Mouse (Mus musculus) erythroblast, embryonic 14.5 days (primary cell): ENCODE measurements around the gene Pde4d. TPM values are rescaled to one million over a fixed set of nuclear protein-coding genes. Genes with fewer than 3 reads are reported as not detected.

Source experiments
- H3K27me3 ChIP-seq: 2 replicates; pipeline ENCODE4 v1.6.1; 2012; ENCODE audit warnings: inconsistent platforms; ENCODE audit not compliant: control insufficient read depth
- H3K36me3 ChIP-seq: 2 replicates; pipeline ENCODE4 v1.6.1; 2012; ENCODE audit warnings: mild to moderate bottlenecking, inconsistent platforms; ENCODE audit not compliant: control insufficient read depth
- H3K4me1 ChIP-seq: 2 replicates; pipeline ENCODE4 v1.6.1; 2012; ENCODE audit warnings: inconsistent platforms; ENCODE audit not compliant: control insufficient read depth
- H3K4me3 ChIP-seq: replicated peaks from 2 replicates; pipeline ENCODE3; 2012; ENCODE audit warnings: moderate library complexity, mild to moderate bottlenecking, inconsistent platforms
- H3K9me3 ChIP-seq: 2 replicates; pipeline ENCODE4 v1.6.1; 2012; ENCODE audit warnings: low read length, inconsistent platforms, mixed read lengths; ENCODE audit not compliant: control insufficient read depth
- GATA1 ChIP-seq: IDR thresholded peaks from 2 replicates; pipeline ENCODE4 v1.6.1; 2012; ENCODE audit warnings: low read length, inconsistent platforms, mixed read lengths
- TAL1 ChIP-seq: IDR thresholded peaks from 3 replicates; pipeline ENCODE4 v1.6.1; 2012; ENCODE audit warnings: low read length, inconsistent platforms, mixed read lengths
- polyA plus RNA-seq: library from polyadenylated mRNA; stranded (reverse); fragments of >175 nt; gene quantifications from 2 replicates; pipeline ENCODE4 v1.2.3, GENCODE M21; 2012

Pde4d gene
- polyA plus RNA-seq, 1 experiment, result 0.23 TPM

DNA sequence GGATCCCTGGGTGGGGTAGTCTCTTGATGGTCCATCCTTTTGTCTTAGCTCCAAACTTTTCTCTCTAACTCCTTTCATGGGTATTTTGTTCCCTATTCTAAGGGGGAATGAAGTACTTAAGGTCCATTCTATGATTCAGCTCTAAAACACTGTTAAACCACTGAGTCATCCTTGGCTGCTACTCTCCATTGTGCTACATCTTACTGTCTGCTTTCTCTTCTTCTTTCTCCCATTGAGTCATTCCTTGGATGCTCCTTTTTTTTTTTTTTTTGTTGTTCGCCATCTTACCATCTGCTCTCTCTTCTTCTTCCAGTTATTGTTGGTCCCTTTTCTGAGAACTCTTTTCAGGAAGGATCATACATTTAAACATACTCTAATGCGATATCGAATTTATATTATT lies 30.7 kb downstream of the Pde4d start:
- no peaks in the 10 kb centered on the region for H3K9me3 ChIP-seq
- no peaks in the 10 kb centered on the region for H3K4me1 ChIP-seq
- no peaks in the 10 kb centered on the region for H3K36me3 ChIP-seq
- TF ChIP-seq TAL1, result no peak
- no peak for TF ChIP-seq GATA1
- no peaks in the 10 kb centered on the region for H3K27me3 ChIP-seq
- no peak overlapping the region for H3K4me3 ChIP-seq

GRCm38 (mm10) chr13:108485036-108485435 lies 35.3 kb downstream of the Pde4d start:
- TF ChIP-seq GATA1 (no peak), TAL1 (no peak)
- Histone ChIP-seq H3K4me1 (no peaks in the 10 kb centered on the region), H3K36me3 (no peaks in the 10 kb centered on the region), H3K27me3 (no peaks in the 10 kb centered on the region), H3K9me3 (no peaks in the 10 kb centered on the region), H3K4me3 (no peak overlapping the region)

GRCm38 (mm10) chr13:108487066-108487465 lies 37.3 kb downstream of the Pde4d start:
- TF ChIP-seq TAL1, result no peak
- TF ChIP-seq GATA1, result no peak
- Histone ChIP-seq H3K4me3 (no peak overlapping the region), H3K4me1 (no peaks in the 10 kb centered on the region), H3K27me3 (no peaks in the 10 kb centered on the region), H3K36me3 (no peaks in the 10 kb centered on the region), H3K9me3 (no peaks in the 10 kb centered on the region)

DNA sequence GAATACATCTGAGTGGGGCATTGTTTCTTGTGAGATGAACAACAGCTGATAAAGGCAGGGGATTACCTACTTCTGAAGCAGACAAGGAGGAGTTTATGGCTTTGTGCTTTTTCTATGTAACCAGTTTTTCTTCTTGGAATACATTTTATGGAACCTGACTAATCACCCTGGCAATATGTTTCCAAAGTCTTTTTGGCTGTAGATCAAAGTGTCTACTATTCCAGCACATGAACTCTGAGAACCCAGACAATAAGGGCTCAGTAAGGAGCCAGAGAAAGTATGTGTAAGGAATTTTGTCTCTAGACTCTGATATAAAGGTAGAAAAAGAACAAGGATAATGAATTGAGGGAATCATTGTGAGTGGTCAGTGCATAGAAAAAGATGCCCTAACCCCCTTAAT lies 40.1 kb downstream of the Pde4d start:
- H3K4me3 ChIP-seq, result no peak overlapping the region
- TF ChIP-seq GATA1, result no peak
- TF ChIP-seq TAL1, result no peak

GRCm38 (mm10) chr13:108490872-108491271 lies 41.1 kb downstream of the Pde4d start:
- H3K4me1 ChIP-seq, result no peaks in the 10 kb centered on the region
- no peaks in the 10 kb centered on the region for H3K9me3 ChIP-seq
- TF ChIP-seq TAL1, result no peak
- TF ChIP-seq GATA1, result no peak
- H3K36me3 ChIP-seq, result no peaks in the 10 kb centered on the region
- no peak overlapping the region for H3K4me3 ChIP-seq
- no peaks in the 10 kb centered on the region for H3K27me3 ChIP-seq

More for the DNA sequence above, 40.1 kb downstream of the Pde4d start:
- H3K27me3 ChIP-seq, result no peaks in the 10 kb centered on the region
- no peaks in the 10 kb centered on the region for H3K4me1 ChIP-seq
- no peaks in the 10 kb centered on the region for H3K36me3 ChIP-seq
- H3K9me3 ChIP-seq, result no peaks in the 10 kb centered on the region

GRCm38 (mm10) chr13:108492886-108493285 lies 43.1 kb downstream of the Pde4d start:
- Histone ChIP-seq H3K27me3 (peaks cover 2% of the 10 kb centered on the region; the same call in 1 of the 2 replicates), H3K4me1 (no peaks in the 10 kb centered on the region), H3K9me3 (no peaks in the 10 kb centered on the region), H3K4me3 (no peak overlapping the region), H3K36me3 (no peaks in the 10 kb centered on the region)
- TF ChIP-seq GATA1 (no peak), TAL1 (no peak)

- TF ChIP-seq TAL1 (no peak), GATA1 (no peak)
- Histone ChIP-seq H3K27me3 (peaks cover 6% of the 10 kb centered on the region), H3K4me3 (no peak overlapping the region), H3K9me3 (no peaks in the 10 kb centered on the region), H3K36me3 (no peaks in the 10 kb centered on the region), H3K4me1 (no peaks in the 10 kb centered on the region)
Measured at GRCm38 (mm10) chr13:108494365-108494764, 44.6 kb downstream of the Pde4d start.

- peaks cover 6% of the 10 kb centered on the region for H3K27me3 ChIP-seq
- TF ChIP-seq TAL1 (no peak), GATA1 (no peak)
- H3K36me3 ChIP-seq, result no peaks in the 10 kb centered on the region
Measured at GRCm38 (mm10) chr13:108497768-108498167, 48.0 kb downstream of the Pde4d start.

GRCm38 (mm10) chr13:108498247-108498743 lies 48.5 kb downstream of the Pde4d start:
- Histone ChIP-seq H3K4me1 (no peaks in the 10 kb centered on the region), H3K9me3 (no peaks in the 10 kb centered on the region), H3K4me3 (no peak overlapping the region), H3K36me3 (no peaks in the 10 kb centered on the region), H3K27me3 (peaks cover 6% of the 10 kb centered on the region)
- TF ChIP-seq GATA1, result no peak
- no peak for TF ChIP-seq TAL1

More at GRCm38 (mm10) chr13:108497768-108498167, 48.0 kb downstream of the Pde4d start:
- H3K4me1 ChIP-seq, result no peaks in the 10 kb centered on the region
- no peak overlapping the region for H3K4me3 ChIP-seq
- H3K9me3 ChIP-seq, result no peaks in the 10 kb centered on the region

DNA sequence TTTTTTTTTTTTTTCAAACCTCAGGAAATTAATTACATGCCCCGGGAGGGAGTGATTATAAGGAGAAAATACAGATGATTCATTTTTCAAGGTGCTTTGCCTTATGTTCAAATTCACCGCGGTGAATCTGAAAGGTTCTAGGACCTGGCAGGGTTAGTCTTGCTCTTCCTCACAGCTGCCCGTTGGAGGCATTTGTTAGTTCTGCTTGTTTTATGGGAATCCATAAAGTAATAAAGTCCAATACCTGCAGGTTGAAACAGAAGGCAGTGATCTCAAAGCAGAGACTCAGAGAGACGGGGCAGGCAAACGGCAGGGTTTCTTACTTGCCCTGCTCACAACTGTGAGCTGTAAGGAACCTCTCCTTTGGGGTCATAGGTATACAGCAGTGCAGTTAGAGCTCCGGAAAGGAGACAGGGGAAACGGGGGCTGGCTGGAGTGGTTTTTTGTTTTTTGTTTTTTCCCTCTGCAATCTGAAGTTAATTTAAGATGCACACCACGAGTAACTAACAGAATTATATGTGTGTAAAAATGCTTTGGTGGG lies 49.1 kb downstream of the Pde4d start:
- H3K36me3 ChIP-seq, result no peaks in the 10 kb centered on the region
- H3K27me3 ChIP-seq, result peaks cover 6% of the 10 kb centered on the region
- TF ChIP-seq TAL1, result no peak
- TF ChIP-seq GATA1, result no peak
- no peaks in the 10 kb centered on the region for H3K9me3 ChIP-seq
- H3K4me1 ChIP-seq, result no peaks in the 10 kb centered on the region
- no peak overlapping the region for H3K4me3 ChIP-seq
